Mouse (Mus musculus) liver, embryonic 14.5 days (tissue): ENCODE measurements at regions not wholly inside any gene's neighbourhood (a gene's known extent, or its start where the extent isn't known, plus 50 kb on each side); places are given as distances from the start of the nearest gene placed in this dataset.

Experiments
- ATAC-seq: fragments of 200-750 bp; cut with Nextera tagmentation; 2 replicates; pipeline ENCODE4 v1.8.0; 2017; ENCODE audit warnings: moderate number of reproducible peaks, mild to moderate bottlenecking, moderate library complexity; ENCODE audit not compliant: insufficient read depth
- DNase-seq, 3 experiments: peaks; one replicate each; pipeline ENCODE4 v3.0.0-alpha.2; 2012 to 2013; ENCODE audit warnings: low read depth in 3 of 3, low spot score in 3 of 3
- H3K27ac ChIP-seq: fragments of 300-500 bp; sonication (generic); 2 replicates; pipeline ENCODE4 v1.5.1; 2014; ENCODE audit warnings: moderate library complexity, mild to moderate bottlenecking, control low read depth, inconsistent platforms
- H3K27me3 ChIP-seq: fragments of 300-500 bp; sonication (generic); 2 replicates; pipeline ENCODE4 v1.6.1; 2014; ENCODE audit warnings: mild to moderate bottlenecking, low read length, moderate library complexity; ENCODE audit not compliant: control insufficient read depth, insufficient read depth
- H3K36me3 ChIP-seq: fragments of 300-500 bp; sonication (generic); replicated peaks from 2 replicates; pipeline ENCODE4 v1.6.1; 2014; ENCODE audit warnings: low read depth; ENCODE audit not compliant: control insufficient read depth, insufficient read depth
- H3K4me1 ChIP-seq, 2 experiments: fragments of 200-500 bp in 1 of 2; fragments of 300-500 bp in 1 of 2; sonication (generic) in 1 of 2; replicated peaks; 2 replicates each; pipeline ENCODE4 v1.6.1; 2012 to 2014; ENCODE audit warnings: antibody characterized with exemption in 1 of 2, inconsistent platforms in 1 of 2, low read length in 1 of 2; ENCODE audit not compliant: control insufficient read depth in 2 of 2, insufficient read depth in 2 of 2
- H3K4me2 ChIP-seq: fragments of 300-500 bp; sonication (generic); 2 replicates; pipeline ENCODE4 v1.6.1; 2014; ENCODE audit warnings: low read depth, mild to moderate bottlenecking, control low read depth, moderate library complexity
- H3K4me3 ChIP-seq, 2 experiments: fragments of 200-500 bp in 1 of 2; fragments of 300-500 bp in 1 of 2; sonication (generic) in 1 of 2; 2 replicates each; pipeline ENCODE4 v1.5.1; 2012 to 2014; ENCODE audit warnings: low read depth in 2 of 2, low read length in 2 of 2, mild to moderate bottlenecking in 2 of 2, control low read depth in 1 of 2, inconsistent platforms in 1 of 2, moderate library complexity in 1 of 2; ENCODE audit not compliant: insufficient read depth in 1 of 2
- H3K9ac ChIP-seq: fragments of 300-500 bp; sonication (generic); replicated peaks from 2 replicates; pipeline ENCODE4 v1.6.1; 2014; ENCODE audit warnings: mild to moderate bottlenecking, control low read depth, moderate library complexity
- H3K9me3 ChIP-seq: fragments of 300-500 bp; sonication (generic); 2 replicates; pipeline ENCODE4 v1.6.1; 2016; ENCODE audit warnings: low read length, mixed read lengths; ENCODE audit not compliant: control insufficient read depth
- CTCF ChIP-seq: IDR thresholded peaks from 2 replicates; pipeline ENCODE4 v1.5.1; 2016; ENCODE audit warnings: antibody characterized with exemption, low read depth, control low read depth
- EP300 ChIP-seq: IDR thresholded peaks from 2 replicates; pipeline ENCODE4 v1.6.1; 2016; ENCODE audit warnings: antibody characterized with exemption, low read depth
- WGBS: fragments of 180-500 bp; shearing (Covaris S2); extraction: QIAGEN DNeasy Blood & Tissue Kit; methylation state at CpG from one replicate; pipeline ENCODE4 v1.1.7; 2014; ENCODE audit not compliant: insufficient replicate concordance; 5-methylcytosine and 5-hydroxymethylcytosine counted together

DNA sequence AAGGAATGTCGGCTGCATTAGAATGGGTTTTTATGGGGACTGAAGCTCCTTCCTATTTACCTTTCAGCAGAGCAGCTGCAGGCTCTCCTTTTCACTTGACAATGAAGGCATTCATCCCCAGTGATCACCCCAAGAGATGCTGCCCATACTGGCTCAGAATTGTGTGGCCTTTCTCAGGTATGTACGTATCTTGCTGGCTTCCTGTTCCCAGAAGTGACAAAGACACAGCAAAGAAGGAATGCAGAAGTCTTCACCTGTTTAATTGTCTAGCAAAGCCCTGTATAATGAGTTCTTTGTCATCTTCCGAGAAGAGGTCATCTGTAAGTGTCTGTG is 185.8 kb upstream of the Mpdz start:
- no peak for DNase-seq
- 69% methylated on average over 3 of the region's 3 CpGs for WGBS
- H3K4me1 ChIP-seq = no peaks in the 10 kb centered on the region
- H3K27me3 ChIP-seq = no peaks in the 10 kb centered on the region
- TF ChIP-seq CTCF (no peak), EP300 (no peak)
- no peaks in the 10 kb centered on the region for H3K36me3 ChIP-seq
- H3K9ac ChIP-seq = no peak overlapping the region
- no peak overlapping the region for H3K27ac ChIP-seq
- ATAC-seq = no peak
- no peak overlapping the region for H3K4me3 ChIP-seq
- no peak overlapping the region for H3K4me2 ChIP-seq
- H3K9me3 ChIP-seq = no peaks in the 10 kb centered on the region

DNA sequence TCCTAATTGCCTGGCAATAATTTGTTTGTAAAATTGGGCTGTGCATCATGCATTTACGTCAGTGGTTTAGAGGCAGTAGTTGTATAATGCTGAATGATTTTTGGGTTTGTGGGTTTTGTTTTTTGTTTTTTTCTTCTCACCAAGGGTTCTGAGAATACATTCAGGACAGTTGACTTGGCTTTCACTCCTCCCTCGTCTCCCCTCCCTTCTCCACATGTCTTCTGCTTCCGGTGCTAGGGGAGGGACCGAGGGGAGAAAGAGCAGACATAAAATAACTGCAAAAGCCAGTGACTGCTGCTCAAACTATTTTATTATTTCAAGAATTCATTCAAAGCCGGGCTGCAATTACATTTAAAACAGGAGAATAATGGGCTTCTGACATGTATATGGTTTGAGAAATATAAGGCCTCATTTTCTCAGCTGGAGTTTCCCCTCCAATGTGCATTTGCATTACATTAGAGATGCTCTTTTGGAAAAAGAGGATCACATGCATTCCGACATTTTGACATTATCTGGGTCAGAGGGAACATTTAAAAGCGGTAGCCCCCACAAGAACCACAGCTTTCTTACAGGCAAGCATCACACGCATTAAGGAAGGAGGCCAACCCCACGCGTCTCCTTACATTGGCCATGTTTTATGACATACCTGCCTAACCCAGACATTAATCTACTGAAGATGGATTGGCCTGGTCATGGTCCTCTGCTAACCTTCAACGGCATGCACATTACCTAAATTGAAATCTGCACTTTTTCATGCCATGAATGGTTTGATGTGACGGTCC is 185.3 kb upstream of the Mpdz start:
- no peak overlapping the region for H3K27ac ChIP-seq
- H3K4me2 ChIP-seq = no peak overlapping the region
- 68% methylated on average over 12 of the region's 12 CpGs for WGBS
- DNase-seq = no peak
- no peaks in the 10 kb centered on the region for H3K9me3 ChIP-seq
- no peak overlapping the region for H3K4me3 ChIP-seq
- no peaks in the 10 kb centered on the region for H3K27me3 ChIP-seq
- no peaks in the 10 kb centered on the region for H3K4me1 ChIP-seq
- no peak overlapping the region for H3K9ac ChIP-seq
- ATAC-seq = no peak
- no peaks in the 10 kb centered on the region for H3K36me3 ChIP-seq
- TF ChIP-seq CTCF (no peak), EP300 (no peak)

DNA sequence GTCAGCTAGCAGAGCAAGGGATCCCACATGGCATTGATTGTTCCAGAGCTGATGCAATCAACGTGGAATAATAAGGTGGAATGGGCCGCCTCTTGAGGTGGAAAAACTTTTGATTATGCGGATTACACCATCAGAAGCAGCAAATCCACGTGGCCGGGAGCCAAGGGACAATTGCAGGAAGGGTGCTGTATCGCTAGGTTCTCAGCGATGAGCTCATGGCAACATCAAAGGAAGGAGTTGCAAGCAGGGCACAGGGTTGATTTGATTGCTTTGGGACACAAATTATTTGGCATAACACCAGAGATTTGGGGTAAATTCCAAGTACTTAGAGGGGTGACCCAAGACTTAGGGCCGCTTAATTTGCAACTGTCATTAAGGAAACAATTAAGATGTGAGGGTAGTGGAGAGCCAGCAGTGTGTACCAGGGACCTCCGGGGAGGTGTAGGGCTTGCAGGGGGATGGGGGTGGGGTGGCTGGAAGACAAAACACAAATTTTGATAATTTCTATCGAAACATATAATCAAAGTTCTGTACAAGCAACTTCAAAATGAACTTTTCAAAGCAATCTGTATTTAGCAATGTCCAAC is 182.8 kb upstream of the Mpdz start:
- H3K9me3 ChIP-seq = no peaks in the 10 kb centered on the region
- ATAC-seq (no peak), DNase-seq (no peak)
- no peak overlapping the region for H3K27ac ChIP-seq
- no peak for TF ChIP-seq CTCF
- TF ChIP-seq EP300 = no peak
- H3K36me3 ChIP-seq = no peaks in the 10 kb centered on the region
- H3K4me2 ChIP-seq = no peak overlapping the region
- H3K4me1 ChIP-seq = no peaks in the 10 kb centered on the region
- H3K27me3 ChIP-seq = no peaks in the 10 kb centered on the region
- no peak overlapping the region for H3K9ac ChIP-seq
- WGBS = 37% methylated on average over 10 of the region's 10 CpGs
- no peak overlapping the region for H3K4me3 ChIP-seq

GRCm38 (mm10) chr4:81624111-81624510 is 181.5 kb upstream of the Mpdz start:
- Histone ChIP-seq H3K27me3 (no peaks in the 10 kb centered on the region), H3K9me3 (no peaks in the 10 kb centered on the region), H3K9ac (no peak overlapping the region), H3K36me3 (no peaks in the 10 kb centered on the region), H3K4me2 (no peak overlapping the region), H3K4me3 (no peak overlapping the region), H3K4me1 (no peaks in the 10 kb centered on the region), H3K27ac (no peak overlapping the region)
- DNase-seq (no peak), ATAC-seq (no peak)
- TF ChIP-seq CTCF (no peak), EP300 (no peak)
- 70% methylated on average over 4 of the region's 4 CpGs for WGBS

GRCm38 (mm10) chr4:81621391-81622137 is 178.9 kb upstream of the Mpdz start:
- no peak for TF ChIP-seq EP300
- TF ChIP-seq CTCF = no peak
- Histone ChIP-seq H3K4me1 (no peaks in the 10 kb centered on the region), H3K4me2 (no peak overlapping the region), H3K9me3 (no peaks in the 10 kb centered on the region), H3K27me3 (no peaks in the 10 kb centered on the region), H3K27ac (no peak overlapping the region), H3K9ac (no peak overlapping the region), H3K4me3 (no peak overlapping the region), H3K36me3 (no peaks in the 10 kb centered on the region)
- no peak for DNase-seq
- no peak for ATAC-seq
- 58% methylated on average over 8 of the region's 8 CpGs for WGBS
